Mouse (Mus musculus) lung, embryonic 16.5 days (tissue): ENCODE data around the gene Ttf1. TPM values are rescaled to one million over a fixed set of nuclear protein-coding genes. Genes with fewer than 3 reads are reported as not detected.
"Not testable (repeated sequence)": the region's sequence is repeated elsewhere in the genome, so short reads cannot be mapped to it uniquely, and the experiment has no call there.

ENCODE experiments used
- ATAC-seq: fragments of 200-750 bp; cut with Nextera tagmentation; 2 replicates; pipeline ENCODE4 v1.8.0; 2017; ENCODE audit warnings: low read depth, mild to moderate bottlenecking, moderate library complexity
- H3K27ac ChIP-seq: fragments of 300-500 bp; sonication (generic); 2 replicates; pipeline ENCODE4 v1.5.1; 2014; ENCODE audit warnings: mild to moderate bottlenecking, control low read depth, low read length
- H3K27me3 ChIP-seq: fragments of 300-500 bp; sonication (generic); 2 replicates; pipeline ENCODE4 v1.6.1; 2014; ENCODE audit warnings: low read depth, low read length, mixed read lengths; ENCODE audit not compliant: control insufficient read depth, insufficient read depth
- H3K36me3 ChIP-seq: fragments of 300-500 bp; sonication (generic); 2 replicates; pipeline ENCODE4 v1.6.1; 2014; ENCODE audit warnings: low read length; ENCODE audit not compliant: control insufficient read depth, insufficient read depth
- H3K4me1 ChIP-seq: fragments of 300-500 bp; sonication (generic); replicated peaks from 2 replicates; pipeline ENCODE4 v1.6.1; 2014; ENCODE audit warnings: low read length, mixed read lengths; ENCODE audit not compliant: control insufficient read depth, insufficient read depth
- H3K4me2 ChIP-seq: fragments of 300-500 bp; sonication (generic); 2 replicates; pipeline ENCODE4 v1.6.1; 2014; ENCODE audit warnings: low read depth, low read length, control low read depth
- H3K4me3 ChIP-seq: fragments of 300-500 bp; sonication (generic); 2 replicates; pipeline ENCODE4 v1.5.1; 2014; ENCODE audit warnings: mild to moderate bottlenecking, low read length, control low read depth
- H3K9ac ChIP-seq: fragments of 300-500 bp; sonication (generic); 2 replicates; pipeline ENCODE4 v1.6.1; 2014; ENCODE audit warnings: low read length, control low read depth
- H3K9me3 ChIP-seq: fragments of 300-500 bp; sonication (generic); 2 replicates; pipeline ENCODE4 v1.6.1; 2016; ENCODE audit warnings: low read length; ENCODE audit not compliant: control insufficient read depth
- WGBS: fragments of 180-500 bp; shearing (Covaris S2); extraction: QIAGEN DNeasy Blood & Tissue Kit; methylation state at CpG from one replicate; pipeline ENCODE4 v1.1.7; 2014; 5-methylcytosine and 5-hydroxymethylcytosine counted together
- polyA plus RNA-seq: library from polyadenylated mRNA; unstranded; fragments of >200 nt; fragmentation: Nextera tagmentation; extraction: Ambion mirVana; gene quantifications from 2 replicates; pipeline ENCODE4 v1.2.1, GENCODE M21; 2015

Gene Ttf1
- polyA plus RNA-seq, 1 experiment from 2014 or later, result 12.2 TPM

DNA sequence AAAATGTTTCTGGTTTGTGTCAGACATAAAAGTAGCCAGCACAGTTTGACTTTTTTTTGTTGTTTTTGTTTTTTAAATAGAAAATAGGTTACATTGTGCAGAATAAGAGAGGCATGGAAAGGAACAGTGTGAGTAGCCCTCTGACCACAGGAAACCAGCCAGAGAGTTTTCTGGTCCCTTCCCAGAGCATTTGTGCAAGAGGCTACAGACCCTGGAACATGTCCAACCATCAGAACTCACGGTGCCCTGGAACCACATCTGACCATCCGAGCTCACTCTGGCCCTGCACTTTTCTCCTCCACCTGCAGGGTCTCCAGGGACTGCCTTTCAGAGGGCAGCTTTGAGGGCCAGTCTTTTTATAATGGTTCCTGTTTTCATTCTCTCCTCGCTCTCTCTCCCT lies 21.9 kb downstream of the Ttf1 start:
- H3K4me1 ChIP-seq, result no peaks in the 10 kb centered on the region
- ATAC-seq, result no peak
- no peak overlapping the region for H3K27ac ChIP-seq
- H3K27me3 ChIP-seq, result no peaks in the 10 kb centered on the region
- 55% methylated on average over 3 of the region's 3 CpGs for WGBS
- no peak overlapping the region for H3K4me3 ChIP-seq
- H3K36me3 ChIP-seq, result peaks cover 43% of the 10 kb centered on the region
- no peak overlapping the region for H3K4me2 ChIP-seq
- H3K9ac ChIP-seq, result no peak overlapping the region
- H3K9me3 ChIP-seq, result no peaks in the 10 kb centered on the region

DNA sequence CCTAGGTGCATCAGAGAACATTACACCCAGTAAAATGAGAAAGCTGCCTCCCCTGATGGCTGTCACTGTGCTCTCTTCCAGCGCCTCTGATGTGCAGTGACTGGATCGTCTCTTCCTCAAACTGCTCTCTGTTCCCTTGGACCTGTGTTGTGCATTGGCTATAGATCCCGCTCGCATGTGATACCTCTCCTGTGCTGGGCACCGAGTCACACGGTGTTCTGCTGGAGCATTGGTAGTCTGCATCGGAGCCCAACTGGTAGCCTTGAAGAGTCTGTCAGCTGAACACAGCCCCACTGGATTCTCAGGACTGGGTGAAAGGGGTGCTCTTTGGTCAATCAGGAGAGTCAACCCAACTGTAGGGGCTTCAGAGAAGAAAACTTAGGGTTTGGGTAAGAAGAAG lies 26.0 kb downstream of the Ttf1 start:
- no peaks in the 10 kb centered on the region for H3K27me3 ChIP-seq
- no peak overlapping the region for H3K27ac ChIP-seq
- WGBS, result 95% methylated on average over 7 of the region's 7 CpGs
- no peaks in the 10 kb centered on the region for H3K4me1 ChIP-seq
- H3K4me3 ChIP-seq, result no peak overlapping the region
- H3K4me2 ChIP-seq, result no peak overlapping the region
- H3K36me3 ChIP-seq, result peaks cover 25% of the 10 kb centered on the region
- H3K9ac ChIP-seq, result no peak overlapping the region
- no peaks in the 10 kb centered on the region for H3K9me3 ChIP-seq
- ATAC-seq, result no peak

DNA sequence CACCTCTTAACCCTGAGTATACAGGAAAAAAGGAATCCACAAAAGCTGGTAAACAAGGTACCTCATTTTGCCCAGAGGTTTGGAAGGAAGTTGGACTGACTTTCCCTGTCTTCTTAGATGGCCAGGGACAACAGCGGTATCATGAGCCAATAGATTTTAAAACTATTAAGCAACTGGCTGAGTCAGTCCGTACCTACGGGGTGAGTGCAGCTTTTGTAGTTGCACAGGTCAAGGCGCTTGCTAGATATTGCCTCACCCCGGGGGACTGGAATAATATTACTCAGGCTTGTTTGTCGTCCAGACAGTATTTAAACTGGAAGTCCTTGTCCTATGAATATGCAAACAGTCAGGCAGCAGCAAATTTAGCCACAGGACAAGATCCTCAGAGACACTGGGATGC lies 29.2 kb downstream of the Ttf1 start:
- H3K9me3 ChIP-seq, H3K27ac ChIP-seq, H3K4me3 ChIP-seq, H3K9ac ChIP-seq, H3K4me2 ChIP-seq, H3K4me1 ChIP-seq, H3K27me3 ChIP-seq, ATAC-seq: not testable (repeated sequence)
- peaks cover 12% of the 10 kb centered on the region for H3K36me3 ChIP-seq
- 80% methylated on average over 6 of the region's 6 CpGs for whole genome bisulfite sequencing

DNA sequence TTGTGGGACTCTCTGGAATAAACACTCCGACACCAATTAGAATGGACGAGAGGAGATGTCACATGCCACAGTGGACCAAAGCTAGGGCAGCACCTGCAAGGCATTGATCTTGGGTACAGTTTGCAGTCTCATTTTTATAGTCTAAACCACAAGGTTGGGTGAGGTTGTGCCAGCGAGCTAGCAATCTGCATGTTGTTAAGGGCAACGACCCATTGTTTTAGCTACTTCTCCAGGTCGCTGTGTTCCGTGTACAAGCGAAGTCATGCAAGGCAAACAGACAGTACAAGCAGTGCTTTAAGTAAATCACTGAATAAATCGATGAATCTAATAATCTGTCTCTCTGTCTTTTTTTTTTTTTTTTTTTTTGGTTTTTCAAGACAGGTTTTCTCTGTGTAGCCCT lies 35.6 kb downstream of the Ttf1 start:
- no peaks in the 10 kb centered on the region for H3K36me3 ChIP-seq
- H3K27ac ChIP-seq, result no peak overlapping the region
- H3K9ac ChIP-seq, result no peak overlapping the region
- no peak overlapping the region for H3K4me3 ChIP-seq
- H3K4me2 ChIP-seq, result no peak overlapping the region
- 86% methylated on average over 8 of the region's 8 CpGs for WGBS
- H3K27me3 ChIP-seq, result no peaks in the 10 kb centered on the region
- no peak for ATAC-seq
- H3K9me3 ChIP-seq, result no peaks in the 10 kb centered on the region
- no peaks in the 10 kb centered on the region for H3K4me1 ChIP-seq

DNA sequence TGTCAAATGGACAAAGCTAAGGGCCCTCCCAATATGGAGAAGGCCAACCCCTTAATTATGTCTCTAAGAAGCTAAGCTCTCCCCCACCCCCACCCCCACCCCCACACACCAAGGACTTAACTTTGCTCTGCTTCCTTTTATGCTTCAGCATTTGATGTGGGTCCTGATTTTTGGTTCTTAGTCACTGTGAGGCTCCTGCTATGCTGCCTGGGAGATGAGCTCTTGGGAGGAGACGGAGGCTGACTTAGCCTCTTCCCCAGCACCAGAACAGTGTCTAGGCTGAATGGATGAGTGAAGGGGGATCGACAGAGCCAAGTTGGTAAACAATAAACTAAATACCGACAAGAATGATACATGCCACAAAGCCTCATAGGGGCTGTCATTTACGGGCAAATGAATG lies 36.7 kb downstream of the Ttf1 start:
- Histone ChIP-seq H3K9me3 (no peaks in the 10 kb centered on the region), H3K27ac (no peak overlapping the region), H3K9ac (no peak overlapping the region), H3K36me3 (no peaks in the 10 kb centered on the region), H3K27me3 (no peaks in the 10 kb centered on the region), H3K4me2 (no peak overlapping the region), H3K4me3 (no peak overlapping the region), H3K4me1 (no peaks in the 10 kb centered on the region)
- ATAC-seq, result no peak
- WGBS, result 67% methylated on average over 4 of the region's 4 CpGs

DNA sequence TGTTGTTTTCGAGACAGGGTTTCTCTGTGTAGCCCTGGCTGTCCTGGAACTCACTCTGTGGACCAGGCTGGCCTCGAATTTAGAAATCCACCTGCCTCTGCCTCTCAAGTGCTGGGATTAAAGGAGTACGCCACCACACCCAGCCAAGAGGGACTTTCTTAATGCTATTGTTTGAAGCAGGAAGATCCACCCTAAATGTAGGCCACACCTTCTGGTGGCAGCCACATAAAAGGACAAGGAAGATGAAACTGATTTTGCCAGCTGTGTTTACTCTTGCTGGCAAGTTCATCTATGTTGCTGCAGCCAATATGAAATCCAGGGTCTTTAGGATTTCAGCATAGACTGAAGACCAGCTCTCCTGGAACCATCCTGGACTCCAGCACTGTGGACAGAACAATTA lies 37.4 kb downstream of the Ttf1 start:
- H3K4me1 ChIP-seq, result no peaks in the 10 kb centered on the region
- ATAC-seq, result no peak
- no peak overlapping the region for H3K27ac ChIP-seq
- no peak overlapping the region for H3K9ac ChIP-seq
- WGBS, result 73% methylated on average over 3 of the region's 3 CpGs
- no peaks in the 10 kb centered on the region for H3K9me3 ChIP-seq
- H3K36me3 ChIP-seq, result no peaks in the 10 kb centered on the region
- H3K4me3 ChIP-seq, result no peak overlapping the region
- no peak overlapping the region for H3K4me2 ChIP-seq
- no peaks in the 10 kb centered on the region for H3K27me3 ChIP-seq

DNA sequence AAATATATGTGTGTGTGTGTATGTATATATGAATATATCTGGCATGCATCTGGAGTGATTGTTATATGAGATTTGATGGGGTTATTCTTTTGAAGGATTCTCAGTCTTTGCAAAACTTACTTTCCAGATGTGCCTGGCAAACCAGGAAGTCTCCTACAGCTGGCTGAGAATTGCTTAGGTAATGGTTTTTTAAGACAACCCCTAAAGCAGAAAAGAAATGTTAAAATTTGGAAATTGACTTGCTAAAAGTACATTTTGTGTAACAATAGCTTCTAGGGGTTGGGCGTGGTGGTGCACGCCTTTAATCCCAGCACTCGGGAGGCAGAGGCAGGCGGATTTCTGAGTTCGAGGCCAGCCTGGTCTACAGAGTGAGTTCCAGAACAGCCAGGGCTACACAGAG lies 37.9 kb downstream of the Ttf1 start:
- H3K27me3 ChIP-seq, H3K4me3 ChIP-seq, H3K4me1 ChIP-seq, H3K9me3 ChIP-seq, H3K4me2 ChIP-seq, ATAC-seq, H3K27ac ChIP-seq, H3K9ac ChIP-seq, H3K36me3 ChIP-seq: not testable (repeated sequence)
- 89% methylated on average over 4 of the region's 5 CpGs for WGBS

DNA sequence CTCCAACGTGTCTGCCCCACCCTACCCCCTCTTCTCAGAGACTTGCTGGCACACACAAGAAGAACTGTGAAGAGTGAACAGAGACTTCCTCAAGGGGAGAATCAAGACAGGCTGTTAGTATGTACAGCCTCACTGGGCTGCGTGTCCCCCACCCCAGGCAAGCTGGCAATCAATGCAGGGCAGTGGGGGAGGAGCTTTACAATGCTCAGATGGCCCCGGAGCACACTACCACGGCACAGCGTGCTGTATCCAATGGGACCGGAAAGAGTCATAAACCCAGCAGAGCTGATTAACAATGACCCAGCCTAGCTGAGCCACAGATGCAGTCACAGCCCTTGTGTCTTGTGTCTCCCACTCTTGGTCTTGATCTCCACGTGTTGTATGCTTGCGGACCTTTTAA lies 38.7 kb downstream of the Ttf1 start:
- Histone ChIP-seq H3K27me3 (no peaks in the 10 kb centered on the region), H3K4me1 (no peaks in the 10 kb centered on the region), H3K4me2 (no peak overlapping the region), H3K27ac (no peak overlapping the region), H3K4me3 (no peak overlapping the region), H3K36me3 (no peaks in the 10 kb centered on the region), H3K9ac (no peak overlapping the region), H3K9me3 (no peaks in the 10 kb centered on the region)
- WGBS, result 74% methylated on average over 8 of the region's 8 CpGs
- no peak for ATAC-seq

DNA sequence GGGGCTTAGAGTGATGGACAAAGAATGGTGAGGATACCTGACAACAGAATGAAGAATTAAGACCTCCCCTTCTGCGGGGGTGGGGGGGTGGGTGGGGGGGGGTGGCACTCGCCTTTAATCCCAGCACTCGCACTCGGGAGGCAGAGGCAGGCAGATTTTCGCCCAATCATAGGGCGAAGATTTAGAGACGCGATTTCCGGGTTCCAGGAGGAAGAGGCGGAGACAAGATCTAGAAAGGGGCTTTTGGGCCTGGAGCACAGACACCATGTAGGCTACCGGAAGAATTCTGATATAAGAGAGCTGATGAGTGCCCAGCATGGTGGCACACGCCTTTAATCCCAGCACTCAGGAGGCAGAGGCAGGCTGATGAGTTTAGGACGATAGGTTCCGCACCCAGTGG lies 39.6 kb downstream of the Ttf1 start:
- ATAC-seq, result no peak
- H3K27me3 ChIP-seq, result no peaks in the 10 kb centered on the region
- WGBS, result 82% methylated on average over 14 of the region's 14 CpGs

DNA sequence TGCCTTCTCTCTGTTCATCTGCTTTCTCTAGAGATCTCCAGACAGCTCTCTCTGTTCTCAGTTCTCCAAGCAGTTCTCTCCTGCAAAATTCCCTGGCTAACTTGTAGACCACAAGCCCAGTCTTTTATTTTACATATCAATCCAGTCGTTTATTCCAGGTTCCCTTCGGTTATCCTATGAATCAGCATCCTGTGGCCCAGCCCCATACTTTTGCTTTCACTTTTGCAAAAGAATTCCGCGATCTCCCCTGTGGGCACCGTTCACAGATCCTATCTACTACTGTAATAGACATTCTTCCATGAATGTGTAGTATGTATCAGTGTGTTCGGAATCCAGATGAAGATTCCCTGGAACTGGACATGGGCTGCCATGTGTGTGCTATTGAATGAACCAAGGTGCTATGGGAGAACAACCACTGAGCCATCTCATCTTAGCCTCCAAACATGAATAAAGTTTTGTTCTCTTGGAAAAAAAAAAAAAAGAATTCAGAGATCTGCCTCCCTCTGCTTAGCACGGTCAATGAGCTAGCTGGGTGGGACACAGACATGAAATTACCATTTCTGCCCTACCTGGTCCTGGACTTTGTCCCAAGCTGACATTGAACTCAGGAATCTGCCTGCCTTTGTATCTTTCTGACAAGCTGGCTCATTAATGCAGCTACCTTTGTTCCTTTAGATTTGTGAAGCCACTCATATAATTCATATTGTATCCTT lies 40.9 kb downstream of the Ttf1 start:
- H3K27me3 ChIP-seq, result no peaks in the 10 kb centered on the region
- peak overlapping the region; percentile 49; the same call in 1 of the 2 replicates for H3K9ac ChIP-seq
- H3K9me3 ChIP-seq, result no peaks in the 10 kb centered on the region
- H3K4me2 ChIP-seq, result peak overlapping the region; percentile 35
- WGBS, result 54% methylated on average over 7 of the region's 7 CpGs
- peak overlapping the region; percentile 9; the same call in 1 of the 2 replicates for H3K4me3 ChIP-seq
- ATAC-seq, result no peak
- H3K27ac ChIP-seq, result no peak overlapping the region
- H3K36me3 ChIP-seq, result no peaks in the 10 kb centered on the region
- H3K4me1 ChIP-seq, result no peaks in the 10 kb centered on the region

More for the DNA sequence above, 39.6 kb downstream of the Ttf1 start:
- Histone ChIP-seq H3K9ac (no peak overlapping the region), H3K4me3 (no peak overlapping the region), H3K36me3 (no peaks in the 10 kb centered on the region), H3K4me2 (no peak overlapping the region), H3K4me1 (no peaks in the 10 kb centered on the region), H3K9me3 (no peaks in the 10 kb centered on the region), H3K27ac (no peak overlapping the region)
